Mouse (Mus musculus): ENCODE data around the gene Btbd9. TPM values are rescaled to one million over a fixed set of nuclear protein-coding genes. Genes with fewer than 3 reads are reported as not detected.
A peak's percentile ranks its signal among the peaks of the same experiment; 100 is the strongest.

Gene Btbd9
- total RNA-seq, 2 experiments from 2014 or later, result 100 to 101 TPM

DNA sequence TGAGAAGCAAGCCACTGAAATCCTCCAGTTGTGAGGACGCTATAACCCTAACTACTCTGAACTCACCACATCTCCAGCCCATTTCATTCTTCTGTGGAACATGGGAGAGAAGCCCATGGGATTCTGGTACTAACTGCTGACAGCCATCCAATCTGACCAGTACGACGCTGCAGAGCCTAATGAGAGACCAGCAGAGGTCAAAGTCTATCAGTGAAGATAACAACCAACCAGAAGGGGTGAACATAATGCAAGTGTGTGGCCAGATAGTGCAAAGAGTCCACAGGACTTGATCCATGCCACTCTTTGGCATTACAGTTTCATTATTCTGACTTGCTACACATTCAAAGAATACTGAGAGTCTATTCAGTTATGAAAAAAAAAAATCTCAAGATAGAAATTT is 160.6 kb downstream of the Btbd9 start:
- no peak for DNase-seq (ENCODE audit: low spot score in 2 of 2)

DNA sequence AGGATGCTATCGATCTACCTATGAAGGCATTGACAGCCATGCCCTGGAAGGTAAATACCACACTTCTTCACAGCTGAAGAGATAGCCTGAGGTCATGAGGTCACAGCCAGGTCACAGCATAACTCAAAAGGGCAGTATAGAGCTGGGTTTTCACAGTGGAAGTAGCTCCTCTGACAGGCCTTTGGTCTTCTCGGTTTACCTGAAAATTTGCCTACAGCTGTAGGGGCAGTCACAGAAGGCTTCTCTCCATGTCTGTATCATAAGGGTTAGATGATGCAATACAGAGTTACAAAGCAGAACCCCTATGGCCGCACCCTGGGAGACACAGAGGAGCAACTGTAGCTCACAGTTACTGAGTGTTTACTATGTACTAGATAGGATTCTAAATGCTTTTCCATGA is 163.3 kb downstream of the Btbd9 start:
- DNase-seq (ENCODE audit: low spot score in 2 of 2), result no peak

- no peak for DNase-seq (ENCODE audit: low spot score in 2 of 2)
Measured at GRCm38 (mm10) chr17:30406002-30406401, 170.3 kb downstream of the Btbd9 start.

- no peak for DNase-seq (ENCODE audit: low spot score in 2 of 2)
Measured at GRCm38 (mm10) chr17:30402871-30403270, 173.4 kb downstream of the Btbd9 start.

- no peak for DNase-seq (ENCODE audit: low spot score in 2 of 2)
Measured at GRCm38 (mm10) chr17:30395261-30395660, 181.0 kb downstream of the Btbd9 start.

DNA sequence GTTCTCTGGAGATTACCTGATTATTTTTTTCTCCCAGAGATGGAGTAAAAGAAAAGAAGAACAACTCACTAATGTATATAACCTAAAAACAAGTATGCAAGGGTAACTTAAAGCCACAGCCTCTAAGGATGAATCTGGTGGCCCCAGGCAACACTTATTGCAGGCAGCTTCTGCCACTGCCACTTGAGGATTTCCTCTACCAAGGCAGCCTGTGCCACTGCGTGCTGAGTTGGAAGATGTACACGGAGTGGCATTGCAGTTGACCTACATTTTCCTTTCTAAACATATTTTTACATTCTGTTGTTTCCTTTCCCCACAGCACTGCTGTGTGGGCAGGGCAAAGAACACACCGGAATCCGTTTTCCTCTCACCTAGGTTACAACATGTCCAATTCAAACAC is 184.3 kb downstream of the Btbd9 start:
- DNase-seq (ENCODE audit: low spot score in 2 of 2), result no peak

DNA sequence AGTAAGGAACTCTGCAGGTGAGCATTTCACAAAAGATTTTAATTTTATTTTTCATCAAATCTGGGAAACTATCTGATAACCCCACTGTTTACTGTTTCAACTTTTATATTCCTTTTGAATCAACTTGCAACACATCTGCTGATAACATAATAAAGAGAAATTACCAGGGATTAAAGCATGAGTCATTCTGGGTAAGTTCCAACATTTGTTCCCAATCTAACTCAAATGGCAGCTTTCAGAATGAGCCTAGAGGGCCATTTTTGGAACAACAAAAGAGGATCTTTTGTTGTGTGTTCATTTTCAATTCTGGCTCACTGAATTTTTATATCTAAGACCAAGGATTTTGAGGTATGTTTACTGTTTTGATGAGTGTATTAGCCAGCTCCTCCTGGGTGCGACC is 185.1 kb downstream of the Btbd9 start:
- no peak for DNase-seq (ENCODE audit: low spot score in 2 of 2)

DNA sequence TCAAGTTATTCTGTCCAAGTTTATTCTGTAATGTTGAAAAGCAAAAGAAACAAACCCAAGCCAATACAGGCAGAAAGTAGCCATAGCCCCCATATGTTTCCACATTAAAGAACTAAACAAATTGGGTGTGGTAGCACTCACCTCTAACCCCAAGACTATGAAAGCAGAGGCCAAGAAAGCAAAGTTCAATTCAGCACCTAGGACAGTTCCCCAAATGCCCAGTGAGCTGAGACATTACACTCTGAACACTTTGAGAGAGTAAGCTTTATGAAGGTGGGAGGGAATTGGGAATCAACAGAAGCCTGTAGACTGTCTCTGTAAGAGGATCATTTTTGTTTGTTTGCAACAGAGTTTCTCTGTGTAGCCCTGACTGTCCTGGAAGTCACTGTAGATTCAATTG is 186.6 kb downstream of the Btbd9 start:
- DNase-seq (ENCODE audit: low spot score in 2 of 2), result no peak

GRCm38 (mm10) chr17:30388817-30389216 is 187.5 kb downstream of the Btbd9 start:
- no peak for DNase-seq (ENCODE audit: low spot score in 2 of 2)

- DNase-seq (ENCODE audit: low spot score in 2 of 2), result no peak
Measured at GRCm38 (mm10) chr17:30388391-30388790, 187.9 kb downstream of the Btbd9 start.

GRCm38 (mm10) chr17:30386241-30386640 is 190.0 kb downstream of the Btbd9 start:
- DNase-seq (ENCODE audit: low spot score in 2 of 2), result no peak

DNA sequence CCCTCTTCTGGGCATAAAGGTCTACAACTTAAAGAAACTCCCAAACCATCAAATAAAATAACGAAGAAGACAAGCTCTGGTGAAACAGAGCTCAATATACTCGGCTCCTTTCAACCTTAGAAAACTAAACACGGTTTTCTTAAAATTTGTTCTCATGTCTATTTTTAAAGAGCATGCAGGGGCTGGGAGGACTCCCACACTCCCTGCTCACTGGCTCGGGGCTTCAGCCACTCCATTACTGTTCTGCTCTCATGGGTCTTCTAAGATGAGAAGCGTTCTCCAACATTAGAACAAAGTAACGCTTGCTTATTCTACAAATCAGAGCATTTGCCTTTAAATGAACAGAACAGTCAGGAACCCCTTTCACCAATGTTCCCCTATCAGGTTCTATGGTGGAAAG is 192.6 kb downstream of the Btbd9 start:
- peak in 1 of 2 experiments; percentile 39 for DNase-seq (ENCODE audit: low spot score in 2 of 2)

- no peak for DNase-seq (ENCODE audit: low spot score in 2 of 2)
Measured at GRCm38 (mm10) chr17:30378221-30379010, 197.9 kb downstream of the Btbd9 start.

DNA sequence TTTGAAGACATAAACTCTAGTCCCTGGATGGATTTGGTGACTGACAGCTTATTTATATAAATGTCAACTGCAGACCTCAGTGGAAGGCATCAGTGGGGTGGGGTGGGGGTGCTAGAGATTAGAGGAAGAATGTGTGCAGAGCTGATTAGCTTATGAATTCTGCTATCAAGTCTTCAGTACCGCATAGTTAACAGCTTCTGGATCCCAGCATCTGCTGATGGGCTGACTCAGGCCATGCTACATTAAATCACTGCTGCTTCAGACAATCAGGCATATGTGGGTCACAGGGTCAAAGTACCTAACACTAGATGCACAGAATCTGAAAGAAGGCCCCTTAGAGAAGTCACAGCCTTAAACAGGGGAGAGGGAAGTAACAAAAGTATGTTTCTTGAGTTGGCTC is 198.5 kb downstream of the Btbd9 start:
- DNase-seq (ENCODE audit: low spot score in 2 of 2), result no peak

DNA sequence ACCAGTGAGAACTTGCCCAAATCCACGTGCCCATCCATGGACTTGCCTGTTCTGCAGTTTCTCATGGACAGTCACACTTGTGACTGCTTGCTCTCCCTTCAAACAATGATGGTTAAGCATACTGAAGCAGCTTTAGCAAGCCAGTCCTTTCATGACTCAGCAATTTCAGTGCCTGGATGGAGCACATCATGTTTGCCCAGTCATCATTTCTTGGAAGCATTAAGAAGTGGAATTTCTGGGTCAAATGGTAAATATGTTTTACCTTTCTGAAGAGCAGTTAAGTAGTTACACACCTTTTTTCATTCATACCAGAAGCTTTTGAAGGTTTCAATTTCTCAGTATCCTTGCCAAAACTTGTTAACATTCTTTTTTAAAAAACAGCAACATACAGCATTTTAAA is 201.2 kb downstream of the Btbd9 start:
- DNase-seq (ENCODE audit: low spot score in 2 of 2), result no peak

GRCm38 (mm10) chr17:30368559-30368958 is 207.7 kb downstream of the Btbd9 start:
- no peak for DNase-seq (ENCODE audit: low spot score in 2 of 2)

DNA sequence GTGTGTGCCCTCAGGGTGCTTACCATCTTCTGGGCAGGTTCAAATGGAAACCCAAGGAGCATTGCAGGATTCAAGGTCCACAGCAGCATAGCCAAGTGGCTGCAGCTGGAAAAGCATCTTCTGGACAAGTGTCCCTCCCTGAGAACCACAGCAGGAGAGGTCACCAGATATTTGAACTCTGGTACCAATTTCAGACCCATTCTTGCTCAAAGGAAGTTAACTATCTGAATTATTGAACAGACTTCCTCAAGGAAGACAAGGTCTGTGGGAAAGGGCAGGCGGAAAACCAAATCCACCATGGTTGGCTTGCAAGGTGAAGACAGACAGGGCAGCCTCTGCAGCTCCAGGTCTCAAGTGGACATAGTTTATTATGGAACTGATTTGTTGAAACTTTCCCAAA is 211.6 kb downstream of the Btbd9 start:
- DNase-seq (ENCODE audit: low spot score in 2 of 2), result no peak

- no peak for DNase-seq (ENCODE audit: low spot score in 2 of 2)
Measured at GRCm38 (mm10) chr17:30363365-30363764, 212.9 kb downstream of the Btbd9 start.

DNA sequence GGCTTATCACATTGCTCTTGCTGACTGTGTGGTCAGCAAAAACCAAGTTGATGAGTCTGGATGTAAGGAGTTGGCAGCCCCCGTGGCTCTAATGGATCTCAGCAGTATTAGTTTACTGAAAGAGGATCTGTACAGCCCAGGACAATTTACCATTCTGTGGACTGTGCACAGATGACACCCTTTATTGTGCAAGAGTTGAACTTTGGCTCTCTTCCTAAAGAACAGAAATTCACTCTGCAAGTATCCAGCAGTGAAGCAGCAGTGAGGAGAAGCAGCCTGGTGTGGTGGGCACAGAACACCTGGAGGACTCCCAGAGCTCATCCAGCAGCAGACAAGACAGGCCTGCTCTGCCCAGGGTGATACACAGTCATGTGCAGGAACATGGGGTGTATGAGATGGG is 215.6 kb downstream of the Btbd9 start:
- no peak for DNase-seq (ENCODE audit: low spot score in 2 of 2)

DNA sequence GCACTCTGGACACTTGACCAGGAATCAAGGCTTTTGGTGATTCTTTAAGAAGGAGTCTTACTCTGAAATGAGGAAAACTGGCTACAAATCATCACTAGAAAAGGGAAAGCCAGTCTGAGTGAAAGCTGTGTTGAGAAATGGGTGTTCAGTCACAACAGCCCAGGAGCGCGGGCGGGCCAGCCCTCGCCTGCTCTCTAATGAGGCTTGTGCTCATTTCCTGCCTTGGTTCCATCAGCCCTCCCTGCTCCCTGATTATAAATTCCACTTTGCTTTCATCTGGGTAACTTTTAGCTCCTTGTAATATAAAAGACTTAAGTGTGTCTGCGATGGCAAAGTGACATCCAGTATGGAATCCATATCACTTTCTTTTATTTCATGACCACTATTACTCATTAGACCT is 216.9 kb downstream of the Btbd9 start:
- DNase-seq (ENCODE audit: low spot score in 2 of 2), result no peak

GRCm38 (mm10) chr17:30355431-30355830 is 220.9 kb downstream of the Btbd9 start:
- DNase-seq (ENCODE audit: low spot score in 2 of 2), result no peak

DNA sequence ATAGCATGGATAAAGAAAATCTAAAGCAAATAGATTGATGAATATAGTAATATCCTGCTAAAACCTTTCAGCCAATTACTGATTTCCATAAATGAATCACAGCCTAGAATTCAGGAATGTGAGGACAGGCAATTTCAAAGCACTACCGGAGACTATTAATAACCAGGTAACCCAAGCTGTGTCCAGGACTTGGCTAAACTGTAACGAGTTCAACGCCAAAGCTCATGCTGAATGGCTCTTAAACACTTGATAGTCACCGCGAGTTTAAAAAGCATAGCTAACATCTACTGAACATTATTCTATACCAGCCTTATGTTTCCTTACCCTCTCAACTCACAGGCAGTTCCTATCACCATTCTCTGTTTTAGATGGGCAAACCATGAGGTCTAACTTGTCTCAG is 221.9 kb downstream of the Btbd9 start:
- DNase-seq (ENCODE audit: low spot score in 2 of 2), result no peak

GRCm38 (mm10) chr17:30348031-30348430 is 228.3 kb downstream of the Btbd9 start:
- no peak for DNase-seq (ENCODE audit: low spot score in 2 of 2)

All from left cerebral cortex, adult 18-20 months (tissue).